Comparison of ENCODE assay signal across 17 mouse cellular contexts in the genomic region with DNA sequence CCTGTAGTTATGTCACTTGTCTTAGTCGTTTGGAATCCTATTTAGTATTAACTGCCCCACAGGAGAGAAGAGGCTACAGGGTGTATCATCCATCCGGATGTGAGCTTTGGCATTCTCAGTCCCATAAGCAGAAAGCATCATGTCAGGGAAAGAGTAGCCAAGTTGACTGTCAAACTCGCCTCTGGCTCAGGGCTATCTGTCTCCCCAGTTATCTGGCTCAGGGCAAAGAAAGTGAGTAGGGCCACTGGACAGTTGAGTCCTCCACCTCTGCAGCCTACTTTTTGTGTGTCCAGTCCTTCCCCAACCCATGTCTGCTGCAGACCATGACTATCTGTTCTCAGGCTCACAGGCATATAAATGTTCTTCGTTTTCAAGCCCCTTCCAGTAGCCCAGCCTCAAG.
A peak's percentile ranks its signal among the peaks of the same experiment; 100 is the strongest.
DNase-seq lines count a peak whose midpoint lies in the region.
"Had no signal": no experiment of that assay in that cellular context is flagged by ENCODE, and none has a peak within 500 bp of the region (broad histone marks: within the 10 kb centered on the region; RNA-seq: fewer than 3 reads in every experiment).

No protein-coding gene starts in this region.

- no peaks in the 10 kb centered on the region for H3K9me3 ChIP-seq in heart, embryonic 10.5 days

- peak; percentile 76 for DNase-seq in heart, adult 11 months
- DNase-seq in heart, postnatal 14 days: no peak
- DNase-seq in heart, embryonic 10.5 days (ENCODE audit: low spot score): peak; percentile 69
- no peak for DNase-seq in heart, adult 8-10 months (ENCODE audit: low spot score)
- DNase-seq: adrenal gland, adult 2 months; adrenal gland, adult 8-10 months; adrenal gland, postnatal 10 days; adrenal gland, postnatal 14 days; adrenal gland, postnatal 25 days; adrenal gland, postnatal 36 days; B cell, adult 2 months; cerebellum, adult 11 months; cerebellum, adult 11-12 months; cerebellum, adult 18-20 months had no signal

- H3K4me3 ChIP-seq in heart, embryonic 10.5 days: no peak overlapping the region

- intact Hi-C loops in heart, postnatal 14 days (cut with DNase I): no loop called here

- no peaks in the 10 kb centered on the region for H3K4me1 ChIP-seq in heart, embryonic 10.5 days

- no peak overlapping the region for H3K27ac ChIP-seq in heart, embryonic 10.5 days

- H3K27me3 ChIP-seq in heart, embryonic 10.5 days (ENCODE audit: insufficient read depth, poor library complexity, severe bottlenecking): no peaks in the 10 kb centered on the region
- H3K27me3 ChIP-seq: CH12.LX, Patski had no signal

- 77% methylated on average over 4 of the region's 4 CpGs for WGBS in heart, embryonic 10.5 days

- peaks cover 11% of the 10 kb centered on the region; the same call in 1 of the 2 replicates for H3K36me3 ChIP-seq in heart, embryonic 10.5 days
- H3K36me3 ChIP-seq: G1E had no signal

Comparison
In these comparisons a context has a peak if more than half of its experiments do, and no peak if none do; other contexts are left out.
1. DNase-seq: peak in heart, adult 11 months (single experiment) and heart, embryonic 10.5 days (single experiment); none in heart, postnatal 14 days (0 of 2) and heart, adult 8-10 months (single experiment).